Mouse (Mus musculus): ENCODE measurements at regions not wholly inside any gene's neighbourhood (a gene's known extent, or its start where the extent isn't known, plus 50 kb on each side); places are given as distances from the start of the nearest gene placed in this dataset.

- no peak overlapping the region for H3K27ac ChIP-seq (ENCODE audit: low read depth, low read length)
- H3K36me3 ChIP-seq (ENCODE audit: control insufficient read depth, insufficient read depth, low read length): no peaks in the 10 kb centered on the region
- peaks cover 19% of the 10 kb centered on the region for H3K27me3 ChIP-seq (ENCODE audit: control insufficient read depth, insufficient read depth, low read length)
- H3K9me3 ChIP-seq (ENCODE audit: control insufficient read depth, low read length): no peaks in the 10 kb centered on the region
- no peak overlapping the region for H3K4me3 ChIP-seq (ENCODE audit: low read depth, low read length)
- H3K9ac ChIP-seq (replicated peaks; ENCODE audit: low read depth, low read length): no peak overlapping the region
- H3K4me2 ChIP-seq (ENCODE audit: low read depth, low read length): no peak overlapping the region
- peaks cover 4% of the 10 kb centered on the region; the same call in 1 of the 2 replicates for H3K4me1 ChIP-seq (ENCODE audit: control insufficient read depth, insufficient read depth, low read length)
- 86% methylated on average over 4 of the region's 4 CpGs for WGBS
- ATAC-seq (ENCODE audit: low read depth): no peak
Measured at GRCm38 (mm10) chr4:124181335-124181734, 263.5 kb upstream of the 4930535I16Rik start.

GRCm38 (mm10) chr4:124178401-124179018 is 260.7 kb upstream of the 4930535I16Rik start:
- H3K9me3 ChIP-seq (ENCODE audit: control insufficient read depth, low read length): no peaks in the 10 kb centered on the region
- 2% methylated on average over 50 of the region's 50 CpGs for WGBS
- H3K27ac ChIP-seq (ENCODE audit: low read depth, low read length): no peak overlapping the region
- H3K36me3 ChIP-seq (ENCODE audit: control insufficient read depth, insufficient read depth, low read length): no peaks in the 10 kb centered on the region
- 0 out of 2 replicates have a peak overlapping the region, but pooled peaks have one; percentile 41 for H3K9ac ChIP-seq (replicated peaks; ENCODE audit: low read depth, low read length)
- H3K4me2 ChIP-seq (ENCODE audit: low read depth, low read length): peak overlapping the region; percentile 68
- H3K27me3 ChIP-seq (ENCODE audit: control insufficient read depth, insufficient read depth, low read length): peaks cover 19% of the 10 kb centered on the region
- no peak for ATAC-seq (ENCODE audit: low read depth)
- H3K4me3 ChIP-seq (ENCODE audit: low read depth, low read length): peak overlapping the region; percentile 33
- peaks cover 4% of the 10 kb centered on the region; the same call in 1 of the 2 replicates for H3K4me1 ChIP-seq (ENCODE audit: control insufficient read depth, insufficient read depth, low read length)

- Histone ChIP-seq H3K27me3 (ENCODE audit: control insufficient read depth, insufficient read depth, low read length) (peaks cover 19% of the 10 kb centered on the region), H3K4me2 (ENCODE audit: low read depth, low read length) (no peak overlapping the region), H3K27ac (ENCODE audit: low read depth, low read length) (no peak overlapping the region), H3K4me3 (ENCODE audit: low read depth, low read length) (no peak overlapping the region), H3K9me3 (ENCODE audit: control insufficient read depth, low read length) (no peaks in the 10 kb centered on the region), H3K36me3 (ENCODE audit: control insufficient read depth, insufficient read depth, low read length) (no peaks in the 10 kb centered on the region), H3K4me1 (ENCODE audit: control insufficient read depth, insufficient read depth, low read length) (peaks cover 4% of the 10 kb centered on the region; the same call in 1 of the 2 replicates), H3K9ac (replicated peaks; ENCODE audit: low read depth, low read length) (no peak overlapping the region)
- ATAC-seq (ENCODE audit: low read depth): no peak
- WGBS: 53% methylated on average over 6 of the region's 6 CpGs
Measured at GRCm38 (mm10) chr4:124175531-124175930, 257.7 kb upstream of the 4930535I16Rik start.

GRCm38 (mm10) chr4:124154627-124155026 is 236.8 kb upstream of the 4930535I16Rik start:
- ATAC-seq (ENCODE audit: low read depth): no peak

GRCm38 (mm10) chr4:124149771-124150451 is 232.1 kb upstream of the 4930535I16Rik start:
- Histone ChIP-seq H3K4me3 (ENCODE audit: low read depth, low read length) (no peak overlapping the region), H3K27ac (ENCODE audit: low read depth, low read length) (no peak overlapping the region), H3K4me1 (ENCODE audit: control insufficient read depth, insufficient read depth, low read length) (peaks cover 7% of the 10 kb centered on the region; the same call in 1 of the 2 replicates), H3K9me3 (ENCODE audit: control insufficient read depth, low read length) (no peaks in the 10 kb centered on the region), H3K36me3 (ENCODE audit: control insufficient read depth, insufficient read depth, low read length) (no peaks in the 10 kb centered on the region), H3K27me3 (ENCODE audit: control insufficient read depth, insufficient read depth, low read length) (no peaks in the 10 kb centered on the region), H3K4me2 (ENCODE audit: low read depth, low read length) (peak overlapping the region; percentile 27), H3K9ac (replicated peaks; ENCODE audit: low read depth, low read length) (no peak overlapping the region)
- WGBS: 4% methylated on average over 16 of the region's 16 CpGs
- peak; percentile 51; the same call in 1 of the 2 replicates for ATAC-seq (ENCODE audit: low read depth)

More at GRCm38 (mm10) chr4:124154627-124155026, 236.8 kb upstream of the 4930535I16Rik start:
- peaks cover 4% of the 10 kb centered on the region; the same call in 1 of the 2 replicates for H3K4me1 ChIP-seq (ENCODE audit: control insufficient read depth, insufficient read depth, low read length)
- H3K4me3 ChIP-seq (ENCODE audit: low read depth, low read length): no peak overlapping the region
- H3K4me2 ChIP-seq (ENCODE audit: low read depth, low read length): no peak overlapping the region
- H3K27ac ChIP-seq (ENCODE audit: low read depth, low read length): no peak overlapping the region
- no peaks in the 10 kb centered on the region for H3K36me3 ChIP-seq (ENCODE audit: control insufficient read depth, insufficient read depth, low read length)
- no peak overlapping the region for H3K9ac ChIP-seq (replicated peaks; ENCODE audit: low read depth, low read length)
- H3K27me3 ChIP-seq (ENCODE audit: control insufficient read depth, insufficient read depth, low read length): no peaks in the 10 kb centered on the region
- H3K9me3 ChIP-seq (ENCODE audit: control insufficient read depth, low read length): no peaks in the 10 kb centered on the region
- WGBS: 88% methylated on average over 4 of the region's 6 CpGs

GRCm38 (mm10) chr4:124149037-124149436 is 231.2 kb upstream of the 4930535I16Rik start:
- Histone ChIP-seq H3K27ac (ENCODE audit: low read depth, low read length) (no peak overlapping the region), H3K4me1 (ENCODE audit: control insufficient read depth, insufficient read depth, low read length) (peaks cover 7% of the 10 kb centered on the region; the same call in 1 of the 2 replicates), H3K36me3 (ENCODE audit: control insufficient read depth, insufficient read depth, low read length) (no peaks in the 10 kb centered on the region), H3K9ac (replicated peaks; ENCODE audit: low read depth, low read length) (no peak overlapping the region), H3K4me2 (ENCODE audit: low read depth, low read length) (no peak overlapping the region), H3K27me3 (ENCODE audit: control insufficient read depth, insufficient read depth, low read length) (no peaks in the 10 kb centered on the region), H3K4me3 (ENCODE audit: low read depth, low read length) (no peak overlapping the region), H3K9me3 (ENCODE audit: control insufficient read depth, low read length) (no peaks in the 10 kb centered on the region)
- ATAC-seq (ENCODE audit: low read depth): no peak
- 88% methylated on average over 3 of the region's 3 CpGs for WGBS

GRCm38 (mm10) chr4:124147276-124147675 is 229.5 kb upstream of the 4930535I16Rik start:
- H3K4me3 ChIP-seq (ENCODE audit: low read depth, low read length): no peak overlapping the region
- no peaks in the 10 kb centered on the region for H3K36me3 ChIP-seq (ENCODE audit: control insufficient read depth, insufficient read depth, low read length)
- H3K9ac ChIP-seq (replicated peaks; ENCODE audit: low read depth, low read length): no peak overlapping the region
- ATAC-seq (ENCODE audit: low read depth): no peak
- no peaks in the 10 kb centered on the region for H3K9me3 ChIP-seq (ENCODE audit: control insufficient read depth, low read length)
- 81% methylated on average over 4 of the region's 4 CpGs for WGBS
- H3K4me2 ChIP-seq (ENCODE audit: low read depth, low read length): no peak overlapping the region
- 0 out of 2 replicates have a peak, but pooled peaks cover 3% of the 10 kb centered on the region for H3K27me3 ChIP-seq (ENCODE audit: control insufficient read depth, insufficient read depth, low read length)
- H3K4me1 ChIP-seq (ENCODE audit: control insufficient read depth, insufficient read depth, low read length): peaks cover 7% of the 10 kb centered on the region; the same call in 1 of the 2 replicates
- no peak overlapping the region for H3K27ac ChIP-seq (ENCODE audit: low read depth, low read length)

- H3K36me3 ChIP-seq (ENCODE audit: control insufficient read depth, insufficient read depth, low read length): no peaks in the 10 kb centered on the region
- WGBS: 16% methylated on average over 8 of the region's 8 CpGs
- H3K4me1 ChIP-seq (ENCODE audit: control insufficient read depth, insufficient read depth, low read length): peaks cover 7% of the 10 kb centered on the region; the same call in 1 of the 2 replicates
- H3K4me2 ChIP-seq (ENCODE audit: low read depth, low read length): no peak overlapping the region
- H3K4me3 ChIP-seq (ENCODE audit: low read depth, low read length): no peak overlapping the region
- 0 out of 2 replicates have a peak, but pooled peaks cover 3% of the 10 kb centered on the region for H3K27me3 ChIP-seq (ENCODE audit: control insufficient read depth, insufficient read depth, low read length)
- H3K27ac ChIP-seq (ENCODE audit: low read depth, low read length): no peak overlapping the region
- no peaks in the 10 kb centered on the region for H3K9me3 ChIP-seq (ENCODE audit: control insufficient read depth, low read length)
- no peak overlapping the region for H3K9ac ChIP-seq (replicated peaks; ENCODE audit: low read depth, low read length)
- no peak for ATAC-seq (ENCODE audit: low read depth)
Measured at GRCm38 (mm10) chr4:124146135-124146534, 228.3 kb upstream of the 4930535I16Rik start.

- 0 out of 2 replicates have a peak, but pooled peaks cover 3% of the 10 kb centered on the region for H3K27me3 ChIP-seq (ENCODE audit: control insufficient read depth, insufficient read depth, low read length)
Measured at GRCm38 (mm10) chr4:124143630-124144029, 225.8 kb upstream of the 4930535I16Rik start.

More at GRCm38 (mm10) chr4:124143630-124144029, 225.8 kb upstream of the 4930535I16Rik start:
- no peak overlapping the region for H3K9ac ChIP-seq (replicated peaks; ENCODE audit: low read depth, low read length)
- no peaks in the 10 kb centered on the region for H3K36me3 ChIP-seq (ENCODE audit: control insufficient read depth, insufficient read depth, low read length)
- ATAC-seq (ENCODE audit: low read depth): no peak
- H3K27ac ChIP-seq (ENCODE audit: low read depth, low read length): no peak overlapping the region
- H3K4me3 ChIP-seq (ENCODE audit: low read depth, low read length): no peak overlapping the region
- no peaks in the 10 kb centered on the region for H3K9me3 ChIP-seq (ENCODE audit: control insufficient read depth, low read length)
- 0 out of 2 replicates have a peak, but pooled peaks cover 3% of the 10 kb centered on the region for H3K4me1 ChIP-seq (ENCODE audit: control insufficient read depth, insufficient read depth, low read length)
- no peak overlapping the region for H3K4me2 ChIP-seq (ENCODE audit: low read depth, low read length)
- WGBS: 26% methylated on average over 5 of the region's 5 CpGs

Measured in neural tube, embryonic 14.5 days (tissue).